Mouse (Mus musculus): ENCODE results near the gene Gyg. TPM values are rescaled to one million over a fixed set of nuclear protein-coding genes. Genes with fewer than 3 reads are reported as not detected.

Gyg gene
- total and polyA plus RNA-seq, 3 experiments: not detected

GRCm38 (mm10) chr3:20155476-20155875 is 359 bp upstream of the Gyg start:
- Histone ChIP-seq H3K4me1 (ENCODE audit: insufficient read depth, low read depth, low read length) (no peaks in the 10 kb centered on the region), H3K27me3 (ENCODE audit: insufficient read depth, low read length) (no peaks in the 10 kb centered on the region), H3K4me3 (ENCODE audit: low read depth, low read length) (no peak overlapping the region), H3K36me3 (replicated peaks) (no peaks in the 10 kb centered on the region), H3K9me3 (replicated peaks) (peaks cover 10% of the 10 kb centered on the region)
- ATAC-seq (ENCODE audit: extremely low read depth, insufficient number of reproducible peaks, low FRiP score, poor library complexity, severe bottlenecking) (no peak), DNase-seq (ENCODE audit: low spot score) (no peak)
- no peak for TF ChIP-seq CTCF (IDR thresholded peaks at IDR 0.05; ENCODE audit: low read depth, low read length)
- TF ChIP-seq GATA1 (IDR thresholded peaks at IDR 0.05; ENCODE audit: borderline replicate concordance, low read length): no peak
- TF ChIP-seq TAL1 (conservative IDR thresholded peaks at IDR 0.05; ENCODE audit: low read depth, low read length): no peak
- no peak for TF ChIP-seq POLR2AphosphoS5 (IDR thresholded peaks at IDR 0.05; ENCODE audit: insufficient replicate concordance, low read depth, low read length)

GRCm38 (mm10) chr3:20151651-20152050 is 3.5 kb downstream of the Gyg start:
- H3K4me3 ChIP-seq (ENCODE audit: low read depth, low read length): no peak overlapping the region
- peaks cover 7% of the 10 kb centered on the region for H3K9me3 ChIP-seq (replicated peaks)
- H3K4me1 ChIP-seq (ENCODE audit: insufficient read depth, low read depth, low read length): peaks cover 3% of the 10 kb centered on the region; the same call in 1 of the 2 replicates
- no peak for TF ChIP-seq POLR2AphosphoS5 (IDR thresholded peaks at IDR 0.05; ENCODE audit: insufficient replicate concordance, low read depth, low read length)
- no peak for TF ChIP-seq TAL1 (conservative IDR thresholded peaks at IDR 0.05; ENCODE audit: low read depth, low read length)
- TF ChIP-seq CTCF (IDR thresholded peaks at IDR 0.05; ENCODE audit: low read depth, low read length): no peak
- no peak for TF ChIP-seq GATA1 (IDR thresholded peaks at IDR 0.05; ENCODE audit: borderline replicate concordance, low read length)
- TF ChIP-seq GATA2 (IDR thresholded peaks at IDR 0.05; ENCODE audit: borderline replicate concordance, low read depth, low read length): no peak
- DNase-seq (ENCODE audit: low spot score): no peak
- H3K27me3 ChIP-seq (ENCODE audit: insufficient read depth, low read length): peaks cover 4% of the 10 kb centered on the region; the same call in 1 of the 2 replicates
- no peak for ATAC-seq (ENCODE audit: extremely low read depth, insufficient number of reproducible peaks, low FRiP score, poor library complexity, severe bottlenecking)
- no peaks in the 10 kb centered on the region for H3K36me3 ChIP-seq (replicated peaks)

GRCm38 (mm10) chr3:20150511-20150910 is 4.6 kb downstream of the Gyg start:
- Histone ChIP-seq H3K9me3 (replicated peaks) (peaks cover 7% of the 10 kb centered on the region), H3K36me3 (replicated peaks) (no peaks in the 10 kb centered on the region), H3K27me3 (ENCODE audit: insufficient read depth, low read length) (peaks cover 4% of the 10 kb centered on the region; the same call in 1 of the 2 replicates), H3K4me3 (ENCODE audit: low read depth, low read length) (no peak overlapping the region), H3K4me1 (ENCODE audit: insufficient read depth, low read depth, low read length) (peaks cover 3% of the 10 kb centered on the region; the same call in 1 of the 2 replicates)
- TF ChIP-seq GATA2 (IDR thresholded peaks at IDR 0.05; ENCODE audit: borderline replicate concordance, low read depth, low read length) (no peak), GATA1 (IDR thresholded peaks at IDR 0.05; ENCODE audit: borderline replicate concordance, low read length) (no peak)
- DNase-seq (ENCODE audit: low spot score) (no peak), ATAC-seq (ENCODE audit: extremely low read depth, insufficient number of reproducible peaks, low FRiP score, poor library complexity, severe bottlenecking) (no peak)

- H3K27me3 ChIP-seq (ENCODE audit: insufficient read depth, low read length): peaks cover 4% of the 10 kb centered on the region
- TF ChIP-seq GATA1 (IDR thresholded peaks at IDR 0.05; ENCODE audit: borderline replicate concordance, low read length): no peak
- TF ChIP-seq CTCF (IDR thresholded peaks at IDR 0.05; ENCODE audit: low read depth, low read length): no peak
- no peak for TF ChIP-seq TAL1 (conservative IDR thresholded peaks at IDR 0.05; ENCODE audit: low read depth, low read length)
- TF ChIP-seq GATA2 (IDR thresholded peaks at IDR 0.05; ENCODE audit: borderline replicate concordance, low read depth, low read length): no peak
- TF ChIP-seq POLR2AphosphoS5 (IDR thresholded peaks at IDR 0.05; ENCODE audit: insufficient replicate concordance, low read depth, low read length): no peak
- no peak for ATAC-seq (ENCODE audit: extremely low read depth, insufficient number of reproducible peaks, low FRiP score, poor library complexity, severe bottlenecking)
- H3K9me3 ChIP-seq (replicated peaks): no peaks in the 10 kb centered on the region
- H3K36me3 ChIP-seq (replicated peaks): no peaks in the 10 kb centered on the region
- H3K4me3 ChIP-seq (ENCODE audit: low read depth, low read length): no peak overlapping the region
- no peak for DNase-seq (ENCODE audit: low spot score)
- peaks cover 4% of the 10 kb centered on the region; the same call in 1 of the 2 replicates for H3K4me1 ChIP-seq (ENCODE audit: insufficient read depth, low read depth, low read length)
Measured at GRCm38 (mm10) chr3:20147647-20148046, 7.5 kb downstream of the Gyg start.

- H3K4me1 ChIP-seq (ENCODE audit: insufficient read depth, low read depth, low read length): peaks cover 5% of the 10 kb centered on the region; the same call in 1 of the 2 replicates
- DNase-seq (ENCODE audit: low spot score): no peak
- TF ChIP-seq TAL1 (conservative IDR thresholded peaks at IDR 0.05; ENCODE audit: low read depth, low read length) (no peak), GATA1 (IDR thresholded peaks at IDR 0.05; ENCODE audit: borderline replicate concordance, low read length) (no peak), GATA2 (IDR thresholded peaks at IDR 0.05; ENCODE audit: borderline replicate concordance, low read depth, low read length) (no peak), POLR2AphosphoS5 (IDR thresholded peaks at IDR 0.05; ENCODE audit: insufficient replicate concordance, low read depth, low read length) (no peak), CTCF (IDR thresholded peaks at IDR 0.05; ENCODE audit: low read depth, low read length) (no peak)
- no peak for ATAC-seq (ENCODE audit: extremely low read depth, insufficient number of reproducible peaks, low FRiP score, poor library complexity, severe bottlenecking)
- no peaks in the 10 kb centered on the region for H3K9me3 ChIP-seq (replicated peaks)
- H3K4me3 ChIP-seq (ENCODE audit: low read depth, low read length): no peak overlapping the region
- H3K36me3 ChIP-seq (replicated peaks): no peaks in the 10 kb centered on the region
- peaks cover 4% of the 10 kb centered on the region for H3K27me3 ChIP-seq (ENCODE audit: insufficient read depth, low read length)
Measured at GRCm38 (mm10) chr3:20146884-20147395, 8.2 kb downstream of the Gyg start.

GRCm38 (mm10) chr3:20145696-20146113 is 9.4 kb downstream of the Gyg start:
- peaks cover 5% of the 10 kb centered on the region; the same call in 1 of the 2 replicates for H3K4me1 ChIP-seq (ENCODE audit: insufficient read depth, low read depth, low read length)
- ATAC-seq (ENCODE audit: extremely low read depth, insufficient number of reproducible peaks, low FRiP score, poor library complexity, severe bottlenecking) (peak; percentile 85), DNase-seq (ENCODE audit: low spot score) (no peak)
- H3K27me3 ChIP-seq (ENCODE audit: insufficient read depth, low read length): peaks cover 4% of the 10 kb centered on the region
- no peaks in the 10 kb centered on the region for H3K9me3 ChIP-seq (replicated peaks)
- no peak overlapping the region for H3K4me3 ChIP-seq (ENCODE audit: low read depth, low read length)
- no peaks in the 10 kb centered on the region for H3K36me3 ChIP-seq (replicated peaks)
- TF ChIP-seq TAL1 (conservative IDR thresholded peaks at IDR 0.05; ENCODE audit: low read depth, low read length): no peak
- TF ChIP-seq GATA2 (IDR thresholded peaks at IDR 0.05; ENCODE audit: borderline replicate concordance, low read depth, low read length): no peak
- no peak for TF ChIP-seq CTCF (IDR thresholded peaks at IDR 0.05; ENCODE audit: low read depth, low read length)
- no peak for TF ChIP-seq POLR2AphosphoS5 (IDR thresholded peaks at IDR 0.05; ENCODE audit: insufficient replicate concordance, low read depth, low read length)
- no peak for TF ChIP-seq GATA1 (IDR thresholded peaks at IDR 0.05; ENCODE audit: borderline replicate concordance, low read length)

Data from G1E (cell line).